Mouse (Mus musculus): ENCODE results near the gene Hdac7. TPM values are rescaled to one million over a fixed set of nuclear protein-coding genes. Genes with fewer than 3 reads are reported as not detected.

Hdac7 gene
- polyA plus RNA-seq, 1 experiment from 2014 or later, result 28.0 TPM

DNA sequence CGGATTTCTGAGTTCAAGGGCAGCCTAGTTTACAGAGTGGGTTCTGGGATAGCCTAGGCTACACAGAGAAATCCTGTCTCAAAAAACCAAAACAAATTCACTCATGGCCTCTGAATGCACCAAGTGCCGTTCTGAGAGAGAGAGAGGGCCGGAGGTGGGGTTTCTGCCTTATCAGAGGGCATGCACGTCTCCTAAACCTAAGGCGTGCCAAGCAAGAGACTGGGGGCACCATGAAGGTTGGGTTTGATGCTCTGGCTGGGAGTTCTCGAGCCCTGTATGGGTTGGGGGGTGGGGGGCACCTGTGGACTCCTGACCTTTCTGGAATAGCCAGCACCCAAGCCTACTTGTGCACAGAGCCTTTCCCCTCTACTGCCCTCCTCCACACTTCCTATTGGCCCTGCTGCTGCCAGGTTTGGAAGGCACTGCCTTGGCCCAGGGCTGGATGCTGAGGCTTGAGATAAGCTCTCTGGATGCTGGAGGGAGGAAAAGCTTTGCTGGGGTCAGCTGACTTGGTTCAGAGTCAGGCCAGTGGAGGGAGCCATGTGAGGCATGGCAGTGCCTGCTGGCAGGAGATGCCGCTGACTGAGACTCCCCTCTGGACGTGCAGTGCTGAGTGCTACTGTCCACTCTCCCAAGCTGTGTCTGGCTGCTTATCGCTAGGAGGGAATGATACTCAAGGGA, 58.4 kb downstream of the Hdac7 start:
- no peak overlapping the region for H3K4me3 ChIP-seq (replicated peaks; ENCODE audit: low read length)
- peaks cover 8% of the 10 kb centered on the region; the same call in 1 of the 2 replicates for H3K27me3 ChIP-seq (ENCODE audit: control insufficient read depth, insufficient read depth, low read length)
- H3K9ac ChIP-seq, result no peak overlapping the region
- H3K27ac ChIP-seq, result no peak overlapping the region
- H3K4me2 ChIP-seq (replicated peaks), result no peak overlapping the region
- no peaks in the 10 kb centered on the region for H3K9me3 ChIP-seq (ENCODE audit: control insufficient read depth, low read length)
- DNase-seq (ENCODE audit: low spot score) (no peak), ATAC-seq (ENCODE audit: low FRiP score) (no peak)
- WGBS, result 85% methylated on average over 9 of the region's 9 CpGs
- peaks cover 6% of the 10 kb centered on the region for H3K36me3 ChIP-seq (replicated peaks; ENCODE audit: control insufficient read depth, insufficient read depth)
- peaks cover 31% of the 10 kb centered on the region; the same call in 1 of the 2 replicates for H3K4me1 ChIP-seq (replicated peaks; ENCODE audit: control insufficient read depth, insufficient read depth, low read length)

GRCm38 (mm10) chr15:97784561-97785161, 59.6 kb downstream of the Hdac7 start:
- Histone ChIP-seq H3K4me1 (replicated peaks; ENCODE audit: control insufficient read depth, insufficient read depth, low read length) (peaks cover 31% of the 10 kb centered on the region; the same call in 1 of the 2 replicates), H3K4me2 (replicated peaks) (peak overlapping the region; percentile 80), H3K36me3 (replicated peaks; ENCODE audit: control insufficient read depth, insufficient read depth) (no peaks in the 10 kb centered on the region), H3K4me3 (replicated peaks; ENCODE audit: low read length) (peak overlapping the region; percentile 88), H3K9ac (peak overlapping the region; percentile 94), H3K9me3 (ENCODE audit: control insufficient read depth, low read length) (no peaks in the 10 kb centered on the region), H3K27ac (peak overlapping the region; percentile 52), H3K27me3 (ENCODE audit: control insufficient read depth, insufficient read depth, low read length) (peaks cover 8% of the 10 kb centered on the region; the same call in 1 of the 2 replicates)
- WGBS, result 4% methylated on average over 45 of the region's 45 CpGs
- no peak for DNase-seq (ENCODE audit: low spot score)
- ATAC-seq (ENCODE audit: low FRiP score), result peak; percentile 66

DNA sequence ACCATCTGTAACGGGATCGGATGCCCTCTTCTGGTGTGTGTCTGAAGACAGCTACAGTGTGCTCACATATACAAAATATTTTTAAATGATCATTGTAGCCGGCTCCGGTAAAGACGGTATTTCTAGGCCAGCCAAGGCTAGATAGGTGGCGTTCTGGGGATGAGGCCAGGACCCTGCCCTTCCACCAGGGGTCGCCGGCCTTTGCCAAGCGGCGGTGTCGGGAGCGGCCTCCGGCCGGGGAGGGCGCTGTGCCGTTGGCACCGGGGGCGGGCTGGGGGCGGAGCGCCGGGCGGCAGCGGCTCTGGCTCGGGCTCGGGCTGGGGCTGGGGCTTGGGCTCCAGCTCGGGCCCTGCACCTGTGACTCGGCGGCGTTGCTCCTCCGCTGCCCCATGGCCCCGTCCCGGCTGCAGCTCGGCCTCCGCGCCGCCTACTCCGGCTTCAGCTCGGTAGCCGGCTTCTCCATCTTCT, 60.2 kb downstream of the Hdac7 start:
- Histone ChIP-seq H3K4me2 (replicated peaks) (peak overlapping the region; percentile 80), H3K27ac (peak overlapping the region; percentile 52), H3K4me1 (replicated peaks; ENCODE audit: control insufficient read depth, insufficient read depth, low read length) (peaks cover 31% of the 10 kb centered on the region; the same call in 1 of the 2 replicates), H3K4me3 (replicated peaks; ENCODE audit: low read length) (peak overlapping the region; percentile 88), H3K9me3 (ENCODE audit: control insufficient read depth, low read length) (no peaks in the 10 kb centered on the region), H3K36me3 (replicated peaks; ENCODE audit: control insufficient read depth, insufficient read depth) (no peaks in the 10 kb centered on the region), H3K27me3 (ENCODE audit: control insufficient read depth, insufficient read depth, low read length) (peaks cover 8% of the 10 kb centered on the region; the same call in 1 of the 2 replicates), H3K9ac (peak overlapping the region; percentile 94)
- ATAC-seq (ENCODE audit: low FRiP score), result peak; percentile 83
- peak; percentile 84 for DNase-seq (ENCODE audit: low spot score)
- WGBS, result 2% methylated on average over 35 of the region's 39 CpGs

DNA sequence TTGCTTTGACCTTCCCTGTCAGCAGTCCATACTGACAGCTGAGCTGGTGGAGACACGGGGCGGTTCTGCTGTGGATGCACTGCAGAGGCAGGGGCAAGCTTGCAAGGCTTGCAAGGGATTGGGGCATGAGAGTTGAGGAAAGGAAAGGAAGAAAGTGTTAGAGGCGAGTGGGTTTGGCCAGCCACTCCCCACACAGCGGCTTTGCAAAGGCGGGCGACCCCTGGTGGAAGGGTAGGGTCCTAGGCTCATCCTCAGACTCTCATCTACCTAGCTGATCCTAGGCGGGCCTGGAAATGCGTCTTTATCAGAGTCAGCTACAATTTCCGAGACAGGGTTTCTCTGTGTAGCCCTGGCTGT, 61.6 kb downstream of the Hdac7 start:
- Histone ChIP-seq H3K4me1 (replicated peaks; ENCODE audit: control insufficient read depth, insufficient read depth, low read length) (peaks cover 23% of the 10 kb centered on the region; the same call in 1 of the 2 replicates), H3K27ac (no peak overlapping the region), H3K36me3 (replicated peaks; ENCODE audit: control insufficient read depth, insufficient read depth) (no peaks in the 10 kb centered on the region), H3K27me3 (ENCODE audit: control insufficient read depth, insufficient read depth, low read length) (peaks cover 8% of the 10 kb centered on the region; the same call in 1 of the 2 replicates), H3K4me2 (replicated peaks) (no peak overlapping the region), H3K9me3 (ENCODE audit: control insufficient read depth, low read length) (no peaks in the 10 kb centered on the region), H3K4me3 (replicated peaks; ENCODE audit: low read length) (no peak overlapping the region), H3K9ac (no peak overlapping the region)
- ATAC-seq (ENCODE audit: low FRiP score) (no peak), DNase-seq (ENCODE audit: low spot score) (peak; percentile 50)
- 4% methylated on average over 9 of the region's 9 CpGs for whole genome bisulfite sequencing

DNA sequence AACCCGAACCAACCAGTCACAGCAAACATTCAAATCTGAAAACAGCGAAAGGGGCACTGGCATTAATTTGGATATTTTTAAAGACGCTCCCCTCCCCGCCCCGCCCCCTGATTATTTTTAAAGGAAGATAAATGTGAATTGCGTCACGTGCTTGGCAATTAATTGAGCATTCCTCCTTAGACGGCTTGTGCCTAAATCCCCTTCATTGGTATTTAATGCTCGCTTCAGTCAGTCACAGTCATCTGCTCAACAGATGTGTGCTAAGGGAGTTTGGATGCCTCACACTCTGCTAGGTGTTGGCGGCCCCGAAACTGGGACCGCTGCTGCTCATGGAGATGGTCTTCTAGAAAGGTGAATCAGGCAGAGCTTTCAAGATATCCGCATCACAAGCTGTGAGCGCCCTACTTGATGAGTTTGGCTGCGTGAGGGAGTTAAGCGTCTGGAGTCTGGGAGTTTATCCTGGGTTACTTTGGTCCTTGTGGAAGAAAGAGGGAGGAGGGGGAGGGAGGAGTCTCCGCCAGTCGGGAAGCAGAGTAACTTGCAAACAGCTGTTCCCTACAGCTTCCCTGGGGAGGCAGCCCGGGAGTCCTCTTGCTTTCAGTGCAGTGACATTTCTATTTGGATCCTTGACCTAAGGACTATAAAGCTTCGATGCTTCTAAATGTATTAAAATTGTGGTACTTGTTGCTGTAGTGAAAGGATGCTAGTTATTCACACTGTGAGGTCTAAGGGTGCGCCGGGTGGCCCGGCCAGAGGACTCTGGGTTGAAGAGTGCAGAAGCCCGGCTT, 62.1 kb downstream of the Hdac7 start:
- WGBS, result 10% methylated on average over 24 of the region's 24 CpGs
- peaks cover 23% of the 10 kb centered on the region; the same call in 1 of the 2 replicates for H3K4me1 ChIP-seq (replicated peaks; ENCODE audit: control insufficient read depth, insufficient read depth, low read length)
- H3K9ac ChIP-seq, result no peak overlapping the region; the same call in 1 of the 2 replicates
- DNase-seq (ENCODE audit: low spot score), result no peak
- peaks cover 8% of the 10 kb centered on the region; the same call in 1 of the 2 replicates for H3K27me3 ChIP-seq (ENCODE audit: control insufficient read depth, insufficient read depth, low read length)
- H3K9me3 ChIP-seq (ENCODE audit: control insufficient read depth, low read length), result no peaks in the 10 kb centered on the region
- H3K36me3 ChIP-seq (replicated peaks; ENCODE audit: control insufficient read depth, insufficient read depth), result no peaks in the 10 kb centered on the region
- no peak for ATAC-seq (ENCODE audit: low FRiP score)
- no peak overlapping the region for H3K27ac ChIP-seq
- 0 out of 2 replicates have a peak overlapping the region, but pooled peaks have one; percentile 8 for H3K4me2 ChIP-seq (replicated peaks)
- no peak overlapping the region for H3K4me3 ChIP-seq (replicated peaks; ENCODE audit: low read length)

DNA sequence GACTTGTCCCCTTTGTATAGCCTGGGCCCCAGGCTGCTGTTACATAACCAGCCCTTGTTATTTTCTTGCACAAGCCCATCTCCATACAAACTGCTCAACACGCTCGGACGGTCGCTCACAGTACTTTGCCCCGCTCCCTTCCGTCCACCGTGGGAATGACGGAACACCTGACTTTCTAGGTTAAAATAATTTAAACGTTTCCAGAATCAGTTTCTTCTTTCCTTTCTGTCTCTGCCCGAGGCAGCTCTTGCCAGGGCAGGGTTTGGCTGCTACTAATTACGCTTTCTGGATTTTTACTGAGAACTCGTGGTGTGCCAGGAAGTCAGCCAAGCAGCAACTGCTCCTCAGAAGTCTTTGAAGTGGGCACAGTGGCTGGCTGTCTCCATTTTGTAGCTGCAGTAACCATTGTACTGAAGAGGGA, 63.7 kb downstream of the Hdac7 start:
- ATAC-seq (ENCODE audit: low FRiP score) (no peak), DNase-seq (ENCODE audit: low spot score) (no peak)
- peaks cover 16% of the 10 kb centered on the region; the same call in 1 of the 2 replicates for H3K4me1 ChIP-seq (replicated peaks; ENCODE audit: control insufficient read depth, insufficient read depth, low read length)
- no peak overlapping the region for H3K27ac ChIP-seq
- no peak overlapping the region for H3K4me3 ChIP-seq (replicated peaks; ENCODE audit: low read length)
- no peaks in the 10 kb centered on the region for H3K9me3 ChIP-seq (ENCODE audit: control insufficient read depth, low read length)
- H3K36me3 ChIP-seq (replicated peaks; ENCODE audit: control insufficient read depth, insufficient read depth), result no peaks in the 10 kb centered on the region
- no peak overlapping the region for H3K9ac ChIP-seq
- H3K27me3 ChIP-seq (ENCODE audit: control insufficient read depth, insufficient read depth, low read length), result peaks cover 8% of the 10 kb centered on the region; the same call in 1 of the 2 replicates
- H3K4me2 ChIP-seq (replicated peaks), result no peak overlapping the region
- 71% methylated on average over 12 of the region's 12 CpGs for WGBS

- Histone ChIP-seq H3K9me3 (ENCODE audit: control insufficient read depth, low read length) (no peaks in the 10 kb centered on the region), H3K4me3 (replicated peaks; ENCODE audit: low read length) (no peak overlapping the region), H3K4me1 (replicated peaks; ENCODE audit: control insufficient read depth, insufficient read depth, low read length) (peaks cover 11% of the 10 kb centered on the region; the same call in 1 of the 2 replicates), H3K27me3 (ENCODE audit: control insufficient read depth, insufficient read depth, low read length) (peaks cover 8% of the 10 kb centered on the region; the same call in 1 of the 2 replicates), H3K27ac (no peak overlapping the region), H3K9ac (no peak overlapping the region), H3K36me3 (replicated peaks; ENCODE audit: control insufficient read depth, insufficient read depth) (no peaks in the 10 kb centered on the region), H3K4me2 (replicated peaks) (no peak overlapping the region)
- DNase-seq (ENCODE audit: low spot score) (no peak), ATAC-seq (ENCODE audit: low FRiP score) (no peak)
- 94% methylated on average over 1 of the region's 1 CpGs for whole genome bisulfite sequencing
These were observed 64.7 kb downstream of the Hdac7 start for GRCm38 (mm10) chr15:97779576-97779975.

DNA sequence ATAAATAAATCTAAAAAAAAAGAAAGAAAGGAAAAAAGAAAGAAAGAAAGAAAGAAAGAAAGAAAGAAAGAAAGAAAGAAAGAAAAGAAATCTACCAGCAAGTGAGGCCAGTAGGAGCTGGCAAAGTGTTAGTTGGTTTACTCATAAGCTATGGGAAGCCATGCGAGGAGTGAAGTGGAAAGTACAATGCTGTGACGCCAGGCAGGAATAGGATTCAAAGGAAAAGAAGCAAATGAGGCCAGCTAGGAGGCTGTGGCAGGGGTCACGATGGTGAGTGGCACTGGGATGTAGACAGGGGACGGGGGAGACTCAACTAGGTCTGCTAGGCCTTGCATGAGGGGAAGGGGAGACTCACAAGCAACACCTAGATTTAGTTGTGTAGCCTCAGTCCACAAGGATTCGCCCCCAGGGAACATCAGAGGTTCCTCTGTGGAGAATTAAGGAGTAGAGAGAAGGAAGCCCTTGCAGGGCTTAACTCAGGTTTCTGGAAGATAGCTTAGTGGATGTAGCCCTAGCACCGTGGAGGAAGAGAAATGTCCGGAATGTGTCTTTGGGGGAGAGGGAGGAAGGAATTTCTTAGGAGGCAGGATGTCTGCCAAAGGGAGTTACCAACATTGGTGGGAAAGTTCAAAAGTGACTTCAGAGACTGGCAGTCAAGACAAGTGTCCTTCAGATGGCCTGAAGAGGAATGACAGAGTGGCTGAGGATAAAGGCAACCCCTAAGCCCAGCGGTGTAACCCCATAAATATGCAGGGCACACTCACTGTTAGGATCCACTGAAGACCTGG, 65.8 kb downstream of the Hdac7 start, which contains the start of gene Slc48a1:
Slc48a1 (plus strand) TSS at position 210 of the 788 bp plus-strand sequence.
- no peak for DNase-seq (ENCODE audit: low spot score)
- Histone ChIP-seq H3K9ac (no peak within 1 kb of the TSS), H3K36me3 (replicated peaks; ENCODE audit: control insufficient read depth, insufficient read depth) (no peaks in the 10 kb centered on the region), H3K4me2 (replicated peaks) (no peak within 1 kb of the TSS), H3K27ac (no peak within 1 kb of the TSS), H3K27me3 (ENCODE audit: control insufficient read depth, insufficient read depth, low read length) (peaks cover 8% of the 10 kb centered on the region; the same call in 1 of the 2 replicates), H3K9me3 (ENCODE audit: control insufficient read depth, low read length) (no peaks in the 10 kb centered on the region), H3K4me1 (replicated peaks; ENCODE audit: control insufficient read depth, insufficient read depth, low read length) (peaks cover 11% of the 10 kb centered on the region; the same call in 1 of the 2 replicates), H3K4me3 (replicated peaks; ENCODE audit: low read length) (no peak within 1 kb of the TSS)
- WGBS, result 73% methylated on average over 8 of the region's 8 CpGs
- no peak for ATAC-seq (ENCODE audit: low FRiP score)
